Mouse (Mus musculus): ENCODE measurements at regions not wholly inside any gene's neighbourhood (a gene's known extent, or its start where the extent isn't known, plus 50 kb on each side); places are given as distances from the start of the nearest gene placed in this dataset.
"Not testable (repeated sequence)": the region's sequence is repeated elsewhere in the genome, so short reads cannot be mapped to it uniquely, and the experiment has no call there.

DNA sequence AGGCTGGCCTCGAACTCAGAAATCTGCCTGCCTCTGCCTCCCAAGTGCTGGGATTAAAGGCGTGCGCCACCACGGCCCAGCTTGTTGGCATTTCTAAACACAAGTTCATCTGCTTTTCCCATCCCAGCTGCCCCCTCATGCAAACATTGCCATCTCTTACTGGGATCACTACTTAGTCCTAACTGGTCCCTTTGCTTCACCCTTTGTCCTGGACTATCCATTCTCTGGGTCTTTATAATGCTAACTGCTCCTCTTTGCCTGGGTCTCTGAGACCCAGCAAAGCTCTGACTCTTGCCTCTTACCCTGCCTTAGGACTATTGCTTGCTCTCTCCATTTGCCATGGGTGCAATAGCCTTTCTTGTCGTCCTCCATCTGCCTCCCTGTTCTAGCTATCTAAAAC, 103.7 kb downstream of the Dad1 start:
- no peak for ATAC-seq (ENCODE audit: poor library complexity, severe bottlenecking)

DNA sequence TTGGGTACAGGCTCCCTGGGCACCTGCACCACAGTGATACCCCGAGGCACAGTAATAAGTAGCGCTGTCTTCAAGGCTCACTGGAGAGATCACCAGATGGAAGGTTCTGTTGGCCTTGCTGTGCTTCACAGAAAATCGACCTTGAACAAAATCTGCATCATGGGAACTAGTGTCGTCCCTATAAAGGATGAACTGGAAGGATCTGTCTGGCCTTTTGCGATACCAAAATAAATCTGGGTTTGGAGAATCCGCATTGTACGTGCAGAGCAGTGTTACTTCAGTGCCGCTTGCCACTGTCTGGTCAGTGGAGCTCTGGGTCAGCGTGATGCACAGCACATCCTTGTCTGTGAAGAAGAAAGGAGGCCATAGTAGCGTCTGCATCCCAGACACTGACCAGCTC, 105.3 kb downstream of the Dad1 start:
- ATAC-seq (ENCODE audit: poor library complexity, severe bottlenecking): no peak

DNA sequence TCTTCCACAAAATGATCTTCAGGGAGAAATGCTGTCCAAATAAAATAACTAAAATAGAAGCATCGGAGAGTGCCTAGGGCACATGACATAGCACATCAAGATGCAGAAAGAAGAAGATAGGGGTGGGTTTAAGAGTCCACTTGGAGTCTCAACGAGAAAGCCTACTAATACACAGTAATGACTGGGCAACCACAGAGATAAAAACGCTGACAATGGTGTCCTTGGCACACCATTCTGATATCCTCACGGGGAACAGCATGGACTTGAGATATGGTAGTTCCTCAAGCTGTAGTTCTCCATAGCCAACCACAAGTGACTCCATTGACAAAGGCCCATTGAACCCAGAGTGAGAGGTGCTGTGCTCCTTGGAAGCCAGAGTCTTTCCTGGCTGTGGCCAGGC, 105.8 kb downstream of the Dad1 start:
- ATAC-seq (ENCODE audit: poor library complexity, severe bottlenecking): no peak

DNA sequence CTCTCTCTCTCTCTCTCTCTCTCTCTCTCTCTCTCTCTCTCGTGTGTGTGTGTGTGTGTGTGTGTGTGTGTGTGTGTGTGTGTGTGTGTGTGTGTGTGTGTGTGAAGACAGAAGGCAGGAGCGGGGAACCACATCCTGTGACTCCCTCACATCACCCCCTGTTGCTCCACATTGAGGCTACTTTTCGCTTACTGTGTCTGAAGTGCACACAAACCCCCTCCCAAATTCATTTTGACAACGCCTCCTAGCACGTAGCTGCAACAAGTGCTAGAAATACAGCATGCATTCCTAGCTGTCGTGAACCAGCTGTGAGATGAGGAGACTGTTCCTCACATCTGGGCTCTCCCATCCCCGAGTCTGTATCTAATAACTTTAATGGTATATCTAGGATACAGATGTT, 106.4 kb downstream of the Dad1 start:
- ATAC-seq (ENCODE audit: poor library complexity, severe bottlenecking): no peak

DNA sequence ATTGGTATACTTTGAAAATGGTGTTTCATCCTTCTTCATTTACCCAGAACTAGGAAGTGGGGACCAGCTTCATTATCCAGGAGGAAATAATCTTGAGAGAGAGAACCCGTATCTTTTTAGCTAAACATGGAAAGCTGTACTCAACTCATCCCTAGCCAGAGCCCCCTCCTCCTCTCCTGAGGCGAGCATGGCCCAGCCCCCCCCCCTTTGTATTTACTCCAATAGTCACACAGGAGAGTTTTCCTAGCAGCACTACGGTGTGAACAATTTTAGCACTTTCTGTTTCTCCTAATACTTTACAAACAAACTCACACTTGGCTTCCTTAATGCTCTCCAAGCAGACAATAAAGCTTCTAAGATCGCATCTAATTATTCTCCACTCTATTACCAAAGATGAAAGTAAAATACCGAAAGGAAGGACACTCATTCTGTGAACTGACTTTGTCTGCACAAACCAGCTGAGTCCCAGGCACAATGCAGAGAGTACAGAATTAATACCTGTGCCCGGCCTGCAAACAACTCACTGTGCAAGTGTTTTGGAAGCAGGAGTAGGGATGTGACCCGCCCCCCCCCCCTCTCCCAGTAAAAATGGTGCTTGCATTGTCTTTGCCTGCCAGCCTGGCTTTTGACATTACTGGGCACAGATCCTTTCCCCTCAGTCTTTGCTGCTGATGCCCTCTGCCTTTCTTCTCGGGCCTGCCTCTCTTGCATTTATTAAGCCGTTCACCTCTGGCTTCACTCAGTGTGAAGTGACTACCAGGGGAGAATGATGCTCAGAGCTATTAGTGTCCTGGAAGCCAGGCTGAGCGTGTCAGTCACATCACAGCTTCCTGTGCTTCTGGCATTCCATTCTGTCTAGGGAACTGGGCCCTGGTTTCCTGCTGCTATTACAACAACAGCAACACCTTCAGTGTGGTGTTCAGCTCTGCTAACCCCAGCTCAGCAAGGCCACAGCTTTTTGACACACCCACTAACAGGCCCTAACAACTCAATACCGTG, 107.9 kb downstream of the Dad1 start:
- ATAC-seq (ENCODE audit: poor library complexity, severe bottlenecking): no peak

DNA sequence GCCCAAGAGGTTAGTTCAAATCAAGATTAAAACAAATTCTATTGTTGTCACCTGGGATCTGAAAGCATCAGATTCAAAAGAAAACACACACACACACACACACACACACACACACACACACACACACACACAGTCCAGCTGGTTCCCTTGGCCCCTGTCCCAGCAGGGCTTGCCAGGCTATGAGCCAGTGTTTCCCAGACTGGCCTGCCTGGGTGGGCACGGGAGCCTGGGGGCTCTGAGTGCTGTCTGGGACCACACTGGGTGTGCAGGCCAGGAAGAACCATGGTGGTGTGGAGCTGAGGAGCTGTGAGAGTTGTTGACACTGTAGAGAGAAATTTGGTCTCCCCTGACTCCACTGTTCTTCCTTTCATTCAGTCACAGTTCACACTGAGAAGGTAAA, 110.1 kb downstream of the Dad1 start:
- ATAC-seq (ENCODE audit: poor library complexity, severe bottlenecking): no peak

DNA sequence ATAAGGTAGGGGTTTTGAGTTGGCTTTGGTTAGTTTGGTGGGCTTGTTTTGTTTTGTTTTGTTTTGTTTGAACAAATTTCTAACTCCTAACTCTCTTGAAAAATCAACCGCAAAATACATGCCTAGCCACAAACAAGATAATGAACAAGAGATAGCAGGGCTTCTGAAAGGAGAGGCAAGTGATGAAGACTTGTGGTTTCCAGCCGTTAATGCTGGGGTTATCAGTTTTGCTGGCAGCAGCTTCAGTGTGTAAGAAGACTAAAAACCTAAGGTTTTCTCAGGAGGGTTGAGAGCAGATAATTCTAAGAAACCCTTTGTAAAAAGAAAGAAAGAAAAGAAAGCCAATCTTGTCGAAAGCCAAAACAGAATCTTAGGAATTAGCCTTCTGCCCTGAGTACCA, 115.6 kb downstream of the Dad1 start:
- ATAC-seq (ENCODE audit: poor library complexity, severe bottlenecking): no peak

DNA sequence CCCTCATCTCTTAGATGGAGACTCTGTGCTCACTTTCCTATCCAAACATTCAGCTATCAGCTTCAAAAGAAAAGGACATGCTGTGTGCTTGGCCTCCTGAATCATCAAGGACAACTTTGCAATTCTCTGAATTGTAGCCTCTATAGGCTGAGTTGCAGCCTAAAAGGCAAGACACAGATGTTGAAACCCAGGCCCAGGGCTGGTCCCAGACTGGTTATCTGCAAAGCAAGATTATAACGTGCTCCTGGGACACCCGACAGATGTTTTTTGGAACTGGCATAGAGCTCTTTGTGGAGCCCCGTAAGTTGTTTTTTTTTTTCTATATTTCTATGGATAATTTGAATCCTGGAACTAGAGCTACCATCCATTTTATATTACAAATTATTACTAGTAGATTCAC, 117.4 kb downstream of the Dad1 start:
- no peak for ATAC-seq (ENCODE audit: poor library complexity, severe bottlenecking)

DNA sequence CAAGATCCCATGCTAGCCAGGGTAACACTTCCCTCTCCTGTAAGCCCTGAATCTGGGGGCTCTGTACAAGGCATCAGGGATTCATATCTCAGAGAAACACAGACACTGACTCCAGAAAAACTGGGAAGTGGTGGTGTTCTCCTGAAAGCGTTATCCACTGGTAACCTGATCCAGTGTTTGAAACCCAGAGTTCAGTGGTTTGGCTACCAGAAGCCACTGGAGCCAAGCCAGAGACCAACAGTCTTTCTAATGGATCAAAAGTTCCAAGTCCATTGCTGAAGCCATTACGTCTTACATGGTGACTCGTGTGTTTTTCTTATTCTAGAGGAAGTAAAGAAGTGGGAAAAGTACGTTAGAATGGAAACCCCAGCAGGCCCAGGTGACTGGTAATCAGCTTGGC, 125.6 kb downstream of the Dad1 start:
- no peak for ATAC-seq (ENCODE audit: poor library complexity, severe bottlenecking)

DNA sequence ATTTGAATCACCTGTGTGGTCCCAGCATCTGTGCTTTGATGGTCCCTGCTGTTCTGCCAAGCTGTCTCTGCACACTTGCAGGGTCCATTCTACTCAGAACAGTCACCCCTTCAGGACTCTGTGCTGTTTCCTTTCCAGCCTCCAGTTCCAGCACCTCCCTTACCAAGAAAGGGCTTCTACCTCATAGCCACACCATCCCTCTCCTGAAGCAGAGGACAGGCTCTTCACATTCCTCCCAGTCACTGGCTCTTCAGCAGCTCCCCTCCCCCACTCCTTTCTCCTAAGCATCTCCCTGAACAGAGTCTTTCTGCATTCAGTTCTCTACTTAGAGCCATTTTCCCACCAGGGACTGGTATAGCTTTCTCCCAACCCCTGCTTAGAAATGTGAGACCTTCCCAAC, 128.4 kb downstream of the Dad1 start:
- no peak for ATAC-seq (ENCODE audit: poor library complexity, severe bottlenecking)

DNA sequence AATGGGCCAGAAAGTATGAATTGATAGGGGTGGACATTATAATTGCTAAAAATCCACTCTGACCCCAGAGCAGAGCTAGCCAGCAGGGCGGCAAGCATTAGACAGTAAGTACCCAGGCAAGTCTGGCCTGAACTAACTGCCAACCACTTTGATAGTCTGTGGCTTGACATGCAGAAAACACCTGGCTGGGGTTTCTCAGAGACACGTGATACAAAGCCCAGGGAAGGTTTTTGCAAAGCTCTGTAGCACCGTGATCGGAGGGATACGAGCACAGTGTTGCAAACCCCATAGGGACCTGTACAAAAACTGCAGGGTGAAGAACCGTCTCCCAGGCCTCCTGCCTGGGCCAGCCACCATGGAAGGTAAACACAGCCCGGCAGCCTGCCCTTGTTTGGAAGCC, 131.9 kb downstream of the Dad1 start:
- ATAC-seq (ENCODE audit: poor library complexity, severe bottlenecking): no peak

DNA sequence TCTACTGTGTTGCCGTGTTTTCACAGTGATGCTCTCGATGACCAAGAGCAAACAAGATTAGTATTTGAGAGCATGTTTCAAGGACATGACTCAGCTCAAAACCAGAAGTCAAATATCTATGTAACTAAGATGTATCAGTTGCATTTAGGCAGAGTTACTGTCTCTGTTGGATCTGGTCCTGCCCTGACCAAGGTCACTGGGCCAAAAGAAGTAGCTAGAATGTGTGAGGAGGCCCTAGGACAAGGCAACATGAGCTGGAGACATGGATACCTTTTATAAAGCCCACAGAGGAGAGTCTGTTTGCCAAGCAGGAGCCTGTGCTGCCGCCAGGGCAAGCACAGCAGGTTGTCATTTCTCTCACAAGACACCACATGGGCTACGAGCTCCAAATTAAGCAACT, 132.6 kb downstream of the Dad1 start:
- ATAC-seq (ENCODE audit: poor library complexity, severe bottlenecking): no peak

DNA sequence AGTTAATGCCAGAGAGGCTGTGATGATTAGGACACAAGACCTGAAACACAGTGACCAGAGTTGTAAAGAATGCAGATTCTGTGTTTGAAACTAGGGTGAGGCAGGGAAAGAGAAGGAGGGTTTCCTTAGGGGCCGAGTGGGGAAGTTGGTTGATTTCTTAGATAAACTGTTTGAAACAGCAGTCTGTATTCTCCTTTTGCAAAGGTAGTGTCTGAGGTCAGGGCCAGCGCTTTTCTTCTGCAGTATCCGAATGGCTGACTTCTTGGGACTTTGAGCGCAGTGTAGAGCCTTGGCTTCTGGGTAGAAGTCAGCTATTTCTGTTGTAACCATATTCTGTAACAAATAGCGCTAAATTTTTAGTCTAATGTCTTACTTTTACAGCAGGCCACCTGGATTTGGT, 133.7 kb downstream of the Dad1 start:
- no peak for ATAC-seq (ENCODE audit: poor library complexity, severe bottlenecking)

DNA sequence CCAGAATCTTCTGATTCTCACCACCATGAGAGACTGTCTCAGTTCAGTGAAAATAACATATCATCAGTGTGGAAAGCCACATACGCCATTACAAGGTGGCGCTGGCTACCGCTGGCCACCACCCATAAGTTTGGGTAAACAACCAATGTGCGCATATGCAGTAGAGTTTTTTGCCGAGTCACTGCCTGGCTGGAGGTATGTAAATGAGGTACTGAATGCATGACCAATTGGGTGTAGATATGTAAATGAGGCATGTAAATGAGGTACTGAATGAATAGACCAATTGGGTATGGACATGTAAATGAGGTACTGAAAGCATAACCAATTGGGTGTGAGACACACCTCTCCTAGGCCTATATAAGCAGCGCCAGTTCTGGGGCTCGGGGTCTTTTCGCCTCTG, 136.3 kb downstream of the Dad1 start:
- ATAC-seq (ENCODE audit: poor library complexity, severe bottlenecking): not testable (repeated sequence)

DNA sequence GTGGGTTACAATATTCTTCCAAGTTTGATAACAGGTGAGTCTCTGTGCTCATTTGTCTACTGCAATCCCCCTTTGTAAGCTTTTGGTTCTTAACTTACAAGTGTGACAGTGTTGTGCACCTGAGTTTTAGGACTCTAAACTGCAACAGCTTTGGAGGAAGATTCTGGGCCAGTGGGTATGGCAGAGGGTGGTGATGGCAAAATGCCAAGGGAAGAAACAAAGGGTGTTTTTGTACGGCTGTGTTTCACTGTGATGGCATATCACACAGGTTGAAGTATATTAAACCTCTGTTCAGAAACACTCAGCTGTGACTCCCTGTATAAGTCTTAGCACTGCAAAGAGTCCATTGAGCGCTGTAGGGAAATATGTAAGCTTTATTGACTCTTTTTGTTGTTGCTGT, 140.7 kb downstream of the Dad1 start:
- no peak for ATAC-seq (ENCODE audit: poor library complexity, severe bottlenecking)

DNA sequence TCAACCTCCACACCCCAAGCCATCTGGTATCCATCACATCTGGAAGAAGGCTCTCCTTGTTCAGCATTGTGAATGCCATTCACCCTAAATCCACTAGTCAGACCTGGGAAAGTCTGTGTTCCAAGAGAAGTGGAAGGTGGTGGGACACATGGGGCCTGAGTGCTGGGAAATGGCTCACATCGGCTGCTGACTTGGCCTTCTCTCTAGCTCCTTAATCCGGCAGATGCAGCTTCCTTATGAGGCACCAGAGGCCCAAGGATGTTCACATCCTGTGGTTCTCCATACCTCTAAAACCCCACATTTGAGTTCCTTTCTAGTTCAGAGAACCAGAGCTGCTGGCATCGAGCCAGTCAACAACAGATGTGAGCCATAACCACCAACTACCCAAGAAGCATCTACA, 142.9 kb downstream of the Dad1 start:
- ATAC-seq (ENCODE audit: poor library complexity, severe bottlenecking): no peak

DNA sequence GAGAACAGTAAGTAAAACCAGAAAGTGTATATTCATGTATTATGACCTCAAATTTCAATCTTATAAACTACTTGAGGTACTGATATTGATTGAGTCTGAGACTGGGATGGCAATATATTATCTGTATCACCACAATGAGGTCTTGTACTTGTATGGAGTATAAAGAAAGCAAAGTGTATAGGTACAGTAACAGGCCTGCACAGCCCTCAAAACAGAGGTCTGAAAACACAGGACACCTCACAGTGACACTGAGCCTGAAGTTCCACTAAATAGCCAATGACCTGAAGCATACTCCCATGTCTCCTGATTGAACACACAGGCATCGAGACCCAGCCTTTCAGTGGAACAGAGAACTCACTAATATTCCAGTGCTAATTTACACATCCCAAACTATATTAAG, 144.8 kb downstream of the Dad1 start:
- no peak for ATAC-seq (ENCODE audit: poor library complexity, severe bottlenecking)

DNA sequence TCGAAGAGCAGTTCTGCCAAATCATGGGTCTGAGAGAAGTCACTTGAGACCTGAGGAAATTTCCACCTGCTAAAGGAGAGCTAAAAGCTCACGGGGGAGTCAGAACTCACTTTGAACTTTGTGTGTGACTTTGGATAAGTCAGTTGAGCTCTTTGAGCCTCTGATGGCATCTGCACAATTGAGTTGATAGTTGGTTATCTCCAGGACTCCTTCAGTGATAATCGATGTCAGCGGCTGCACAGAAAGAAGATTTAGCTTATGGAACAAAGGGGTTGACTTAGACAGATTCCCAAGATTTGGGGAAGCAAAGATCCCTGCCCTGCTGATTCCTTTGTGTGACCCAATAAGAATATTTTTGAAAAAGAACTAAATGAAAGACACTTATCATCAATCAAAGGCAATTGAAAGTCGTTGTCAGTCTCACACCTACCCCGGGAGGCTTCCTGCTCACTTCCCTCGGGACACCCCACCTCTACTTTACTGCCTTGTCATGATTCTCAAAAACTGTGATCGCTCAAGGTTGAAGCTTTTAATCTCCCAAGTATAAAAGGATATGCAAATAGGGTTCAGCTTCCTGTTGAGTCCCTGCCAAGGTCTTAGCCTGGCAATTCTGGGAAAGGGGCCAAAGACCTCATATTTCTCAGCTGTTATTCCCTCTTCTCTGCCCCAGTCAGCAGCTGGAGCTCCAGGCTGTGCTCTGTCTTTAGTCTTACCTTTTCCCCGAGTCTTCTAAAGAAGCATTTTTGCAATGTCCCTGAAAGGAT, 145.4 kb downstream of the Dad1 start:
- no peak for ATAC-seq (ENCODE audit: poor library complexity, severe bottlenecking)

DNA sequence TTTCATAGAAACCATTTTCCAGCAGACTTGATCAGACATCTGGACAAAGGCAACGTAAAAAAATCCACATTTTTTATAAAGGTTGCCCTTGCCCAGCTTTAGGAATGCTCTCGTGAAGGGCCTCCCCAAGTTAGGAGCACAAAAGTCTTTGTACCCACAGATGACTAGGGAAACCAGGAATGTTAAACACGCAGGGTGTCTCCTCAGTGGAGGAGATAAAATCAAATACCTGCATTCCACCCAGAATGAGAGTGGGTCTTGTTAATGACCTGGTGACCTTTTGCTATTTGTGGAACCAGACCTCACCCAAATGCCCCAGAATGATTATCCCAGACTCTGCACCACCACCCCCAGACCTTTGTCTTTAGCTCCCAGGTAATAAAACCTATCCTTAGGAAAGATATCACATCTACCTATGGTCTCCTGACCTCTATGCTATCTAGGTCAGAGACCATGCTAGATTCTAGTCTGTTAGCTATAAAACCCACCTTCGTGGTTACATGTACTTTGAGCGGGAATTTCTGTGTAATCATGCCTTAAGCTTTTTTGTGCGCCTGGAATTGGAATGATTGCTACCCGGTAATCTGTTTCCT, 146.6 kb downstream of the Dad1 start:
- ATAC-seq (ENCODE audit: poor library complexity, severe bottlenecking): no peak

DNA sequence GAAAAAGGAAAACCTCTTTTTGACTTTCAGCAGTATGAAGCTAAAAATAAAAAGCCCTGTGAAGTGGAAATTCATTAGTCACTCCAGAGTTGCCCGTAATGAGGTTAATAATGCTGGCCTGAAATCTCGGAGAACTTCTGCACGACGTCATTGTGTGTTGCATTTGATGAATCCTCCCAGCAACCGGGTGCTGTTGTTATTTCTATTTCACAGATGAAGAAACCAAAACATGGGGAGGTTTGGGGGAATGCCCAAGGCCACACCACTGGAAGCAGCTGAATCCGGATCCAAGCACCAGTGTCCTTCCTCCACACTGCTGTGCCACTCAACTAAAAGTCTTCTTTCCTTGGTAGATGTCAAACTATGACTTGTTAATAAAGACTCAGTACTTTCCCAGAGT, 149.7 kb downstream of the Dad1 start:
- ATAC-seq (ENCODE audit: poor library complexity, severe bottlenecking): no peak

DNA sequence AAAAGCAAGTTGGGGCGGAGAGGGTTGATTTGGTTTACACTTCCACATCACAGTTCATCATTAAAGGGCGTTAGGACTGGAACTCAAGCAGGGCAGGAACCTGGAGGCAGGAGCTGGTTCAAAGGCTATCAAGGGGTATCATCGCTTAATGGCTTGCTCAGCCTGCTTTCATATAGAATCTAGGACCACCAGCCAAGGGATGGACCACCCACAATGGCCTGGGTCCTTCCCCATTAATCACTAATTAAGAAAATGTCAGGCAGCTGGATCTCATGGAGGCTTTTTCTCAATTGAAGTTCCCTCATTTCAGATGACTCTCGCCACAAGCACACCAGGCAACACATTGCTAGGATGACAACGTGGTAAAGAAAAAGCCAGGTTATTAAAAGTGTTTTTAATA, 150.4 kb downstream of the Dad1 start:
- no peak for ATAC-seq (ENCODE audit: poor library complexity, severe bottlenecking)

DNA sequence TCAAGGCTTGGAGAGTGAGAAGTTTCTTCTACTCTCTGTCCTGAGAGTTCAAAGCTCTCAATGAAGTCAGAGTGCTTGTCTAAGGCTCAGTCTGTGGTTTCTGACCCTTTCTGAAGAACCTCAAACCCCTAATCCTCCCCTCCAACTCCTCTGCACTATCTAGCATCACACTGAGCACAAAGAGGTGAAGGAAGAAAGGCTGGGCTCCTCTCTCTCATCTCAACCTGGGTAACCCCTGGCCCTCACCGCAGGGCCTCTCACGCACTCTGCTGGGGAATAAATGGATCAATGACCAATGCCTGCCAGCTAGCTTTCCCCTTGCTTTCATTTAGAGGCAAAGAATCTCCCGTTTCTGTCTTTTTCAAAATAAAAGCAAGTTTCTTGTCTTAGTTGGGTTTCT, 150.8 kb downstream of the Dad1 start:
- ATAC-seq (ENCODE audit: poor library complexity, severe bottlenecking): no peak
